Mouse (Mus musculus) left cerebral cortex, postnatal 10 days (tissue): ENCODE measurements around the gene Alox5. TPM values are rescaled to one million over a fixed set of nuclear protein-coding genes. Genes with fewer than 3 reads are reported as not detected.

Experiments used
- DNase-seq, 2 experiments: peaks; one replicate each; pipeline ENCODE4 v3.0.0; 2021 to 2022; ENCODE audit warnings: low spot score in 2 of 2, mixed read lengths in 1 of 2; ENCODE audit errors: extremely low spot score in 1 of 2
- intact Hi-C: fragments of 180-260 bp; cut with DNase I; formaldehyde crosslinking; loops from one replicate; pipeline ENCODE4 v1.15.1; 2025
- total RNA-seq, 2 experiments: library from RNA; stranded (reverse); gene quantifications; 2 replicates each; pipeline ENCODE4 v1.2.3; 2021

Gene Alox5
- total RNA-seq, 2 experiments from 2014 or later, result 0.95 to 1.9 TPM

- intact Hi-C loops, result no loop called here
- DNase-seq, result no peak
Measured at GRCm38 (mm10) chr6:116397621-116398020, 63.4 kb downstream of the Alox5 start.

GRCm38 (mm10) chr6:116394916-116395648, 65.9 kb downstream of the Alox5 start:
- no peak for DNase-seq
- intact Hi-C loops, result no loop called here

- intact Hi-C loops, result no loop called here
- no peak for DNase-seq
Measured at GRCm38 (mm10) chr6:116389481-116389880, 71.5 kb downstream of the Alox5 start.

- no peak for DNase-seq
- intact Hi-C loops, result no loop called here
Measured at GRCm38 (mm10) chr6:116388068-116388467, 72.9 kb downstream of the Alox5 start.

- intact Hi-C loops, result no loop called here
- no peak for DNase-seq
Measured at GRCm38 (mm10) chr6:116386506-116386905, 74.5 kb downstream of the Alox5 start.

- intact Hi-C loops, result no loop called here
Measured at GRCm38 (mm10) chr6:116386045-116386415, 74.9 kb downstream of the Alox5 start.

GRCm38 (mm10) chr6:116385194-116386044, 75.6 kb downstream of the Alox5 start:
- DNase-seq, result no peak
- intact Hi-C loops, result no loop called here

More at GRCm38 (mm10) chr6:116386045-116386415, 74.9 kb downstream of the Alox5 start:
- no peak for DNase-seq

GRCm38 (mm10) chr6:116383582-116383981, 77.4 kb downstream of the Alox5 start:
- no peak for DNase-seq
- intact Hi-C loops, result no loop called here

GRCm38 (mm10) chr6:116381605-116382004, 79.4 kb downstream of the Alox5 start:
- no peak for DNase-seq

GRCm38 (mm10) chr6:116380157-116380556, 80.8 kb downstream of the Alox5 start:
- intact Hi-C loops, result no loop called here
- no peak for DNase-seq

More at GRCm38 (mm10) chr6:116381605-116382004, 79.4 kb downstream of the Alox5 start:
- intact Hi-C loops, result no loop called here

- no peak for DNase-seq
- intact Hi-C loops, result no loop called here
Measured at GRCm38 (mm10) chr6:116378892-116379291, 82.1 kb downstream of the Alox5 start.

GRCm38 (mm10) chr6:116374618-116375017, 86.4 kb downstream of the Alox5 start:
- intact Hi-C loops, result no loop called here
- no peak for DNase-seq

GRCm38 (mm10) chr6:116374136-116374535, 86.8 kb downstream of the Alox5 start:
- no peak for DNase-seq
- intact Hi-C loops, result no loop called here

GRCm38 (mm10) chr6:116371500-116371899, 89.5 kb downstream of the Alox5 start:
- intact Hi-C loops, result no loop called here
- DNase-seq, result no peak

- intact Hi-C loops, result no loop called here
- DNase-seq, result no peak
Measured at GRCm38 (mm10) chr6:116370216-116370976, 90.6 kb downstream of the Alox5 start.

- intact Hi-C loops, result no loop called here
- no peak for DNase-seq
Measured at GRCm38 (mm10) chr6:116369811-116370210, 91.2 kb downstream of the Alox5 start.

- no peak for DNase-seq
- intact Hi-C loops, result no loop called here
Measured at GRCm38 (mm10) chr6:116367971-116368370, 93.0 kb downstream of the Alox5 start.

GRCm38 (mm10) chr6:116361993-116362392, 99.0 kb downstream of the Alox5 start:
- DNase-seq, result no peak
- intact Hi-C loops, result no loop called here

- DNase-seq, result no peak
Measured at GRCm38 (mm10) chr6:116361463-116361862, 99.5 kb downstream of the Alox5 start.

More at GRCm38 (mm10) chr6:116361463-116361862, 99.5 kb downstream of the Alox5 start:
- intact Hi-C loops, result no loop called here
